Mouse (Mus musculus) lung, postnatal 0 days (tissue): ENCODE results near the gene Mthfd2l.

Source experiments
- CTCF ChIP-seq: IDR thresholded peaks from 2 replicates; pipeline ENCODE4 v1.5.1; 2016; ENCODE audit warnings: antibody characterized with exemption, mild to moderate bottlenecking
- EP300 ChIP-seq: IDR thresholded peaks from 2 replicates; pipeline ENCODE4 v1.6.1; 2016; ENCODE audit warnings: antibody characterized with exemption, mild to moderate bottlenecking, control low read depth

DNA sequence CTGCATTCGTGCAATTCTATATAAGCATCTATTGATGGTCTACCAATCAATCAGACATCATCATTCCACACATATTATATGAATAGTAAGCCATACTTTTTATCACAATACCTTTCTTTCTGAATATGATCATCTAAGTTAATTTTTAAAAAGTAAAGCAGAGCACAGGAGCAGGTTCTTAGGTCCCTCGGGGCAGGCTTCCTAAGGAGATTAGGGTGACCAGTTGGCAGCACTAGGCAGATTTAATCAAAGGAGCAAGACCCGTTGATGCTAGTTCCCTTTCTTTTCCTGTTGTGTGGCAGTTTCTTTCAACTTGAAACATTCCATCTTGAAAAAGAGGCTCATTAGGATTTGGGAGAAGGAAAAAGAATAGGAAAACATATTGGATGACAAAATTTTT lies 57.2 kb downstream of the Mthfd2l start:
- no peak for TF ChIP-seq CTCF
- TF ChIP-seq EP300: no peak
